Mouse (Mus musculus): ENCODE data around the gene Nsmce1. TPM values are rescaled to one million over a fixed set of nuclear protein-coding genes. Genes with fewer than 3 reads are reported as not detected.

Nsmce1 gene
- polyA plus RNA-seq, 1 experiment from 2014 or later, result 137 TPM

DNA sequence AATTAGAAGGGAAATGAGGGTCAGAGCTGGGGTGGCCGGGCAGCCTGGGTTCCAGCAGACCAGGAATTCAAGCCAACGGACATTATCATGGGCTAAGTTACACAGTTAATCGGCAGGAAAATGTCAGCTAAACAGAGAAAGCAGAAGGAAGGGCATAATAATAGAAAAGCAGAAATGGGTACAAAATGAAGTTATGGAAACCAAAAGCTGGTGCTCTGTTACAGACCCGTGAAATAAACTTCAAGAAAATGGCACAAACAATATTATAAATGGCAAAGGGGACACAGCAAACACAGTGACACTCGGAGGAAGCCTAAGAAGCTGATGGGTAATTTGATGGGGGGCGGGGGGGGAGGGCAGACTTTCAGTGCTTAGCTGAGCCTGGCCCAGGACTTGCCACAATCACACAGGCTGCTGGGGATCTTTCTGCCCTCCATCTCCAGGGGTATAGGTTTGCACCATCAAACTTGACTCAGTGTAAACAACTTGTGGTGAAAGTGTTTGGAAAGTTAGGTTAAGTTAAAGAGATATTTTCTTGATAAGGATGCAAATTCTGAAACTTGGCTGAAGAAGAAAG lies 4.6 kb upstream of the Nsmce1 start:
- Histone ChIP-seq H3K27ac (ENCODE audit: low read length) (no peak overlapping the region), H3K27me3 (ENCODE audit: insufficient read depth, low read length) (no peaks in the 10 kb centered on the region), H3K9me3 (ENCODE audit: low read length) (no peaks in the 10 kb centered on the region), H3K9ac (replicated peaks; ENCODE audit: low read length) (no peak overlapping the region), H3K4me1 (ENCODE audit: insufficient read depth, low read length) (peaks cover 6% of the 10 kb centered on the region; the same call in 1 of the 2 replicates), H3K4me2 (replicated peaks; ENCODE audit: low read depth, low read length) (no peak overlapping the region), H3K36me3 (ENCODE audit: insufficient read depth, low read length) (no peaks in the 10 kb centered on the region), H3K4me3 (ENCODE audit: low read length) (no peak overlapping the region)
- no peak for ATAC-seq (ENCODE audit: low FRiP score, low TSS enrichment)
- 78% methylated on average over 6 of the region's 6 CpGs for WGBS

DNA sequence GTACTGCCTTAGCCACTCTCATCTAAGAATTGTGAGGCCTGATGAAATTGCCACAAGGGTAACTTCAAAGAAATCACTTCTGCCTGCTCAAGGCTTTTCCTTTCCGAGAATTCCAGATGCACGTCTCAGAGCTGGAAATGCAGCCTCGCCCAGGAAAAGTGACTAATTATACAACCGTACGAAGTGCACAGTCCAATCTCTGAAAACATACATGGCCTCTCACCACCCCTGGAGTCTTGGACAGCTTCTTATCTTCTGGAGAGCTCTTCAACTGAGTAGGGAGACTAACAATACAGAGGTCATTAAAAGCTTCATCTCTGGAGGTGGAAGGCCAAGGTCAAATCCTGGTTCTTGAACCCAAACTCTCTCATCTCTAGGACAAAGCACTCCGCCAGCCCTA lies 1.2 kb upstream of the Nsmce1 start:
- no peak for ATAC-seq (ENCODE audit: low FRiP score, low TSS enrichment)
- no peak overlapping the region for H3K9ac ChIP-seq (replicated peaks; ENCODE audit: low read length)
- peaks cover 12% of the 10 kb centered on the region for H3K4me1 ChIP-seq (ENCODE audit: insufficient read depth, low read length)
- no peak overlapping the region for H3K27ac ChIP-seq (ENCODE audit: low read length)
- WGBS, result 79% methylated on average over 6 of the region's 6 CpGs
- no peaks in the 10 kb centered on the region for H3K27me3 ChIP-seq (ENCODE audit: insufficient read depth, low read length)
- no peak overlapping the region for H3K4me3 ChIP-seq (ENCODE audit: low read length)
- H3K4me2 ChIP-seq (replicated peaks; ENCODE audit: low read depth, low read length), result no peak overlapping the region
- H3K36me3 ChIP-seq (ENCODE audit: insufficient read depth, low read length), result no peaks in the 10 kb centered on the region
- no peaks in the 10 kb centered on the region for H3K9me3 ChIP-seq (ENCODE audit: low read length)

DNA sequence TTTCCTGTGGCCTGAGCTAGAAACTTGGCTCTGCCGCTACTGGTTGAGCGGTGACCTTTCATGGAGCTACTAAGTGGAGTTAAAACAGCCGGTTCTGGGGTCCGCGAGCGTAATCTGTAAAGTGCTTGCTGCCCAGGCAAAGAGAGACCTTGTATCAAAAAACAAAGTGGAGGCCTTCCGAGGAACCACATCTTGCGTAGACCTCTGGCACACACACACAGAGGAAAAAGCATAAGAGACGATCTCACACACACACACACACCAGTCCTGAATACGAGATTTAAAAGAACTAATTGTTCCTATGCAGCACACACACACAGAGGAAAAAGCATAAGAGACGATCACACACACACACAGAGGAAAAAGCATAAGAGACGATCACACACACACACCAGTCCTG lies 364 bp upstream of the Nsmce1 start:
- no peaks in the 10 kb centered on the region for H3K27me3 ChIP-seq (ENCODE audit: insufficient read depth, low read length)
- peak overlapping the region; percentile 78 for H3K4me3 ChIP-seq (ENCODE audit: low read length)
- peak overlapping the region; percentile 86 for H3K9ac ChIP-seq (replicated peaks; ENCODE audit: low read length)
- peak overlapping the region; percentile 90 for H3K27ac ChIP-seq (ENCODE audit: low read length)
- peaks cover 12% of the 10 kb centered on the region for H3K4me1 ChIP-seq (ENCODE audit: insufficient read depth, low read length)
- no peak; the same call in 1 of the 2 replicates for ATAC-seq (ENCODE audit: low FRiP score, low TSS enrichment)
- WGBS, result 23% methylated on average over 12 of the region's 12 CpGs
- peak overlapping the region; percentile 79 for H3K4me2 ChIP-seq (replicated peaks; ENCODE audit: low read depth, low read length)
- no peaks in the 10 kb centered on the region for H3K36me3 ChIP-seq (ENCODE audit: insufficient read depth, low read length)
- H3K9me3 ChIP-seq (ENCODE audit: low read length), result no peaks in the 10 kb centered on the region

DNA sequence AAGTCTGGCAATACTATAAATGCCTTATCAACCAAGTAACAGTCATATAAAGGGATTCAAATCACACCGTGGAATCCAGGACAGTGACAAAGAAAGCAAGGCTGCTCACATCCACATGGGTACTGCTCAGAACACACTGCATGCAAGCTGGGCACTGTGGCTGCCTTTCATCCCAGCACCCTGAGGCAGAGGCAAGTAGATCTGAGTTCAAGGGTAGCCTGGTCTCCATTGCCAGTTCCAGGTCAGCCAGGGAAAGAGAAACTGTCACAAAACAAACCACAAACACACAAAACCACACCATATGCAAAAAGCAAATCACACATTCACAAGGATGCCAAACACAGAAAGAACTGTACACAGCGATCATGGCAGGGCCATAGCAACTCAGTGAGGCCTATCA lies 1.8 kb downstream of the Nsmce1 start:
- H3K27ac ChIP-seq (ENCODE audit: low read length), result no peak overlapping the region
- H3K9me3 ChIP-seq (ENCODE audit: low read length), result no peaks in the 10 kb centered on the region
- H3K4me1 ChIP-seq (ENCODE audit: insufficient read depth, low read length), result peaks cover 12% of the 10 kb centered on the region
- H3K9ac ChIP-seq (replicated peaks; ENCODE audit: low read length), result peak overlapping the region; percentile 46
- 88% methylated on average over 2 of the region's 2 CpGs for WGBS
- ATAC-seq (ENCODE audit: low FRiP score, low TSS enrichment), result no peak
- no peaks in the 10 kb centered on the region for H3K27me3 ChIP-seq (ENCODE audit: insufficient read depth, low read length)
- no peak overlapping the region for H3K4me2 ChIP-seq (replicated peaks; ENCODE audit: low read depth, low read length)
- peaks cover 6% of the 10 kb centered on the region; the same call in 1 of the 2 replicates for H3K36me3 ChIP-seq (ENCODE audit: insufficient read depth, low read length)
- H3K4me3 ChIP-seq (ENCODE audit: low read length), result no peak overlapping the region

DNA sequence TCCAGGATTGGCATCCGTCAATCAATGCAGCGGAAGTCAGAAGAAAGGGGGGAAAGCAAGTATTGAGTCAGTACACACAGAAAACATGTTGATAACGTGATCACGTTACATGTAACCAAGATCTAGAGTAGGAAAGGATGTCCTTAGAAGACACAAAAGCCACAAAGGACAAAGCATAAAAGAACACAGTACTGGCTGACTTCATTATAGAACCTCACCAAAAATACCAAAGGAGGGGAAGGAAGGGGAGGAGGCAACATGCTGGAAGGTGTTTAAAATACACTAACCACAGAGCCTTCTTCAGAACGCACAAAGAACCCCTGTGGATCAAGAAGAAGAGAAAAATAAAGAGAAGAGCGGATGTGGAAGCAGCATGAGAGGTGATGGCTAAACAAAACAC lies 2.7 kb downstream of the Nsmce1 start:
- no peak overlapping the region for H3K9ac ChIP-seq (replicated peaks; ENCODE audit: low read length)
- WGBS, result 92% methylated on average over 6 of the region's 6 CpGs
- peaks cover 12% of the 10 kb centered on the region for H3K4me1 ChIP-seq (ENCODE audit: insufficient read depth, low read length)
- peaks cover 6% of the 10 kb centered on the region; the same call in 1 of the 2 replicates for H3K36me3 ChIP-seq (ENCODE audit: insufficient read depth, low read length)
- ATAC-seq (ENCODE audit: low FRiP score, low TSS enrichment), result no peak
- H3K27ac ChIP-seq (ENCODE audit: low read length), result no peak overlapping the region
- no peak overlapping the region for H3K4me2 ChIP-seq (replicated peaks; ENCODE audit: low read depth, low read length)
- no peak overlapping the region for H3K4me3 ChIP-seq (ENCODE audit: low read length)
- H3K27me3 ChIP-seq (ENCODE audit: insufficient read depth, low read length), result no peaks in the 10 kb centered on the region
- no peaks in the 10 kb centered on the region for H3K9me3 ChIP-seq (ENCODE audit: low read length)

DNA sequence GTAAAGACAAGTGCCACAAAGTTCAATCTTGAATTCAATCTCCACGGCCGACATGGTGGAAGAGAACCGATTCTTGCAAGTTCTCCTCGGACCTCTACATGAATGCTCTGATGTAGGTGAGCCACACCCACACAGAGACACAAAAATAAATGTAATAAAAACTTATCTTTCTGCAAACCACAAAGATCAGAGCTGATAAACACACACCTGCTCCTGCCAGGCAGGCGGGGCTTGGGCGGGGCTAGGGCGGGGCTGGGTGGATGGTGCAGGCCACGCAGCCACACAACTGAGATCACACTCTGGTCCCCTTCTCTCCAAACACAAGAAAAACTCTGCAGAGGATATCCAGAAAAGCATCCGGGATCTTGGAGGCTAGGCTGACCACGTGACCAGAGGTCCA lies 4.3 kb downstream of the Nsmce1 start:
- Histone ChIP-seq H3K9ac (replicated peaks; ENCODE audit: low read length) (no peak overlapping the region), H3K36me3 (ENCODE audit: insufficient read depth, low read length) (peaks cover 6% of the 10 kb centered on the region; the same call in 1 of the 2 replicates), H3K27me3 (ENCODE audit: insufficient read depth, low read length) (no peaks in the 10 kb centered on the region), H3K27ac (ENCODE audit: low read length) (no peak overlapping the region), H3K9me3 (ENCODE audit: low read length) (no peaks in the 10 kb centered on the region), H3K4me3 (ENCODE audit: low read length) (no peak overlapping the region), H3K4me1 (ENCODE audit: insufficient read depth, low read length) (peaks cover 11% of the 10 kb centered on the region), H3K4me2 (replicated peaks; ENCODE audit: low read depth, low read length) (no peak overlapping the region)
- no peak for ATAC-seq (ENCODE audit: low FRiP score, low TSS enrichment)
- WGBS, result 91% methylated on average over 10 of the region's 10 CpGs

DNA sequence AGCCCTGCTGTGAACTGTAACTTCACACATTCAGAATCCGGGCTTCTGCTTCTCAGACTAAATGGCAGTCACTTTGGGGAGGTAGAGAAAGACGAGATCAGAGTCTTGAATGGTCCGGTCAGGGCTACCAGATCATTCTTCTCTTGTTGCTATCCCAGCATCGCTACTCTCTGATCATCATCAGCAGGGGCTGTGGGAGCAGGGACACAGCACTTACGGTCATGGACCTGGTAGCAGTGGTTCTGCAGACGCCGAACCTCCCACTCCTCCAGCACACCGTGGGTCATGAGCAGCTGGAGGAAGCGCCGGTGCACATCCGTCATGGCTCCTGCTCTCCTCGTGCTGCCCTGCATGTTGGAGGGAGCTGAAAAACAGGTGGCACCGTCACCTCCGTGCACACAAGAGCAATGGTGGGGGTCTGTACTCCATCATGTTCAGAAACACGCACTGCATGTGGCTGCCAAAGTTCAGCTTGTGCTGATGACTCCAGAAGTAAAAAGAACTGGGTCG lies 5.2 kb downstream of the Nsmce1 start:
- ATAC-seq (ENCODE audit: low FRiP score, low TSS enrichment), result no peak
- H3K4me3 ChIP-seq (ENCODE audit: low read length), result no peak overlapping the region
- no peaks in the 10 kb centered on the region for H3K9me3 ChIP-seq (ENCODE audit: low read length)
- 71% methylated on average over 16 of the region's 16 CpGs for WGBS
- H3K27ac ChIP-seq (ENCODE audit: low read length), result no peak overlapping the region
- no peak overlapping the region for H3K9ac ChIP-seq (replicated peaks; ENCODE audit: low read length)
- peaks cover 6% of the 10 kb centered on the region for H3K4me1 ChIP-seq (ENCODE audit: insufficient read depth, low read length)
- H3K4me2 ChIP-seq (replicated peaks; ENCODE audit: low read depth, low read length), result no peak overlapping the region
- H3K27me3 ChIP-seq (ENCODE audit: insufficient read depth, low read length), result no peaks in the 10 kb centered on the region
- peaks cover 6% of the 10 kb centered on the region; the same call in 1 of the 2 replicates for H3K36me3 ChIP-seq (ENCODE audit: insufficient read depth, low read length)

DNA sequence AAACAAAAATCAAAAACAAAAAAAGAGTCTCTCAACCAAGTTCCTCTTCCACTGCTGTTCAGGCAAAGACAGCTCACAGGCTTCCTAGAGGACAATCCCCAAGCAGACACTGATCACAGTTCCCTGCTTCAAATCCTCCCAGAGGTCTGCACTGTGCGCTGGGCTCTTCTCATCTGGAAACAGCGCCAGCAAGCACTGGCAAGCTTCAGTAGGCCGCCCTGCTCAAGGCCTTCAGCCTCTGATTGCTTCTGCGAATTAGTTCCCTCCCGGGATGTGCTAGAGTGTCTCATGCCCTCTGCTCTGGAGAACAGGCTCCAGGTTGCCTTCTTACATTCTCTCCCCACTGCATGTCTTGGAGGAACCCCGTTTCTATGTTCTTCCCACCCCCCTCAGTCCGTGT lies 6.6 kb downstream of the Nsmce1 start:
- Histone ChIP-seq H3K27ac (ENCODE audit: low read length) (no peak overlapping the region), H3K36me3 (ENCODE audit: insufficient read depth, low read length) (peaks cover 9% of the 10 kb centered on the region; the same call in 1 of the 2 replicates), H3K4me2 (replicated peaks; ENCODE audit: low read depth, low read length) (no peak overlapping the region), H3K4me3 (ENCODE audit: low read length) (no peak overlapping the region), H3K9ac (replicated peaks; ENCODE audit: low read length) (no peak overlapping the region), H3K9me3 (ENCODE audit: low read length) (no peaks in the 10 kb centered on the region), H3K4me1 (ENCODE audit: insufficient read depth, low read length) (no peaks in the 10 kb centered on the region), H3K27me3 (ENCODE audit: insufficient read depth, low read length) (no peaks in the 10 kb centered on the region)
- WGBS, result 93% methylated on average over 7 of the region's 7 CpGs
- ATAC-seq (ENCODE audit: low FRiP score, low TSS enrichment), result no peak

DNA sequence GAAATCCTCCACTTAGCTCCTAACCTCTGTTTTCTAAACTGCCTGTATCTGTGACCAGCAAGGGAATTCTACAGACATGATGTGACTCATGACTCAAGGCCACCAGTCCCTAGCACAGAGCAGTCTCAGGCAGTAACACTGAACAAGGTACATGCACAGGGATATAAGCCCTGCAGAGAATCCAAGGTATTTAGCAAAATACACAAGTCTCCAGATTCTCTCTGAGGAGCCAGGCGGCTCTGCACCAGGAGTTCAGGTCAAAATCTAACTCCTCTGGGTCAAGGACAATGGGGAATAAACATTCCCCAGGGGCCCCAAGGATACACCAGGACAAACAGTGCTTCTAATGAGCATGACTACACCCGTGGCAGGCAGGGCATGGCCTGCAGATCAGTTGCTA lies 8.5 kb downstream of the Nsmce1 start:
- Histone ChIP-seq H3K36me3 (ENCODE audit: insufficient read depth, low read length) (peaks cover 11% of the 10 kb centered on the region), H3K9me3 (ENCODE audit: low read length) (no peaks in the 10 kb centered on the region), H3K9ac (replicated peaks; ENCODE audit: low read length) (no peak overlapping the region), H3K27me3 (ENCODE audit: insufficient read depth, low read length) (no peaks in the 10 kb centered on the region), H3K27ac (ENCODE audit: low read length) (no peak overlapping the region), H3K4me1 (ENCODE audit: insufficient read depth, low read length) (no peaks in the 10 kb centered on the region), H3K4me3 (ENCODE audit: low read length) (no peak overlapping the region), H3K4me2 (replicated peaks; ENCODE audit: low read depth, low read length) (no peak overlapping the region)
- WGBS, result 69% methylated on average over 2 of the region's 2 CpGs
- no peak for ATAC-seq (ENCODE audit: low FRiP score, low TSS enrichment)

DNA sequence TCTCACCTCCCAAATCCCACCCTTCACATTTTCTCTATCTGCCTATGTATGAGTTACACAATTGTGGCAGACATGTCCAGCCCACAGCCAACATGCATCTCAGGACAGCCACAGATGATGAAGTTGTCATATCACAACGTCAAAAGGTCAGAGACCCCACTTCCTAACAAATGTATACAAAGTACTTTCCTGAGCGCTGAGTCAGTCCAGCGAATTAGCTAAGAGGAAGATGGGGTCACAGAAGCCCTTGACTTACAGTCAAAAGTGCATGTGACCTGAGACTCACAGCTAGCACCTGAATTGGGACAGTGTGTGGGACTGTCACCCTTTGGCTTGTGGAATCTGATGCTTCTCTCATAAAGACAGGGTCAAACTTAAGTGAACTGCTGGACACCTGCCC lies 9.1 kb downstream of the Nsmce1 start:
- no peaks in the 10 kb centered on the region for H3K9me3 ChIP-seq (ENCODE audit: low read length)
- H3K4me1 ChIP-seq (ENCODE audit: insufficient read depth, low read length), result peaks cover 5% of the 10 kb centered on the region; the same call in 1 of the 2 replicates
- no peak for ATAC-seq (ENCODE audit: low FRiP score, low TSS enrichment)
- no peak overlapping the region for H3K9ac ChIP-seq (replicated peaks; ENCODE audit: low read length)
- H3K4me3 ChIP-seq (ENCODE audit: low read length), result no peak overlapping the region
- 79% methylated on average over 3 of the region's 3 CpGs for WGBS
- no peak overlapping the region for H3K4me2 ChIP-seq (replicated peaks; ENCODE audit: low read depth, low read length)
- H3K27ac ChIP-seq (ENCODE audit: low read length), result no peak overlapping the region
- no peaks in the 10 kb centered on the region for H3K27me3 ChIP-seq (ENCODE audit: insufficient read depth, low read length)
- peaks cover 14% of the 10 kb centered on the region for H3K36me3 ChIP-seq (ENCODE audit: insufficient read depth, low read length)

Measured in kidney, embryonic 16.5 days (tissue).